Mouse (Mus musculus): ENCODE data around the gene Ptprr. TPM values are rescaled to one million over a fixed set of nuclear protein-coding genes. Genes with fewer than 3 reads are reported as not detected.

Gene Ptprr
- polyA plus RNA-seq, 1 experiment, result 0.04 TPM

- Histone ChIP-seq H3K79me3 (ENCODE audit: low read depth) (no peaks in the 10 kb centered on the region), H3K27me3 (ENCODE audit: control insufficient read depth, insufficient read depth, insufficient read length) (no peaks in the 10 kb centered on the region), H3K79me2 (ENCODE audit: control insufficient read depth, insufficient read depth) (no peaks in the 10 kb centered on the region), H3ac (ENCODE audit: control insufficient read depth, insufficient read length, low read depth) (no peak overlapping the region), H3K36me3 (ENCODE audit: control insufficient read depth, insufficient read depth) (no peaks in the 10 kb centered on the region), H3K4me3 (ENCODE audit: insufficient read depth, poor library complexity, severe bottlenecking) (no peak overlapping the region)
- TF ChIP-seq MYOG (IDR thresholded peaks at IDR 0.05; ENCODE audit: control insufficient read depth, extremely low read depth, insufficient read length), result no peak
- no peak for TF ChIP-seq CEBPB (IDR thresholded peaks at IDR 0.05; ENCODE audit: low read depth)
- no peak for TF ChIP-seq MYOD1 (IDR thresholded peaks at IDR 0.05; ENCODE audit: control insufficient read depth, insufficient read length, low read depth)
- TF ChIP-seq CTCF (IDR thresholded peaks at IDR 0.05; ENCODE audit: control insufficient read depth, insufficient read depth, insufficient read length), result no peak
- no peak for TF ChIP-seq USF1 (IDR thresholded peaks at IDR 0.05; ENCODE audit: low read depth)
- TF ChIP-seq FOSL1 (IDR thresholded peaks at IDR 0.05; ENCODE audit: insufficient read depth, low read length, poor library complexity, severe bottlenecking), result no peak
- TF ChIP-seq MAX (IDR thresholded peaks at IDR 0.05), result no peak
Measured at GRCm38 (mm10) chr10:116300824-116301223, 282.8 kb downstream of the Ptprr start.

- no peak overlapping the region for H3ac ChIP-seq (ENCODE audit: control insufficient read depth, insufficient read length, low read depth)
- H3K79me3 ChIP-seq (ENCODE audit: low read depth), result no peaks in the 10 kb centered on the region
- TF ChIP-seq CTCF (IDR thresholded peaks at IDR 0.05; ENCODE audit: control insufficient read depth, insufficient read depth, insufficient read length) (no peak), FOSL1 (IDR thresholded peaks at IDR 0.05; ENCODE audit: insufficient read depth, low read length, poor library complexity, severe bottlenecking) (no peak), CEBPB (IDR thresholded peaks at IDR 0.05; ENCODE audit: low read depth) (no peak), MAX (IDR thresholded peaks at IDR 0.05) (no peak), MYOG (IDR thresholded peaks at IDR 0.05; ENCODE audit: control insufficient read depth, extremely low read depth, insufficient read length) (no peak), MYOD1 (IDR thresholded peaks at IDR 0.05; ENCODE audit: control insufficient read depth, insufficient read length, low read depth) (no peak), USF1 (IDR thresholded peaks at IDR 0.05; ENCODE audit: low read depth) (no peak)
- no peak overlapping the region for H3K4me3 ChIP-seq (ENCODE audit: insufficient read depth, poor library complexity, severe bottlenecking)
- no peaks in the 10 kb centered on the region for H3K79me2 ChIP-seq (ENCODE audit: control insufficient read depth, insufficient read depth)
- H3K27me3 ChIP-seq (ENCODE audit: control insufficient read depth, insufficient read depth, insufficient read length), result no peaks in the 10 kb centered on the region
- H3K36me3 ChIP-seq (ENCODE audit: control insufficient read depth, insufficient read depth), result no peaks in the 10 kb centered on the region
Measured at GRCm38 (mm10) chr10:116301258-116301657, 283.2 kb downstream of the Ptprr start.

GRCm38 (mm10) chr10:116304355-116304754, 286.3 kb downstream of the Ptprr start:
- H3K4me3 ChIP-seq (ENCODE audit: insufficient read depth, poor library complexity, severe bottlenecking), result no peak overlapping the region
- H3K27me3 ChIP-seq (ENCODE audit: control insufficient read depth, insufficient read depth, insufficient read length), result no peaks in the 10 kb centered on the region
- H3K79me3 ChIP-seq (ENCODE audit: low read depth), result no peaks in the 10 kb centered on the region
- no peak overlapping the region for H3ac ChIP-seq (ENCODE audit: control insufficient read depth, insufficient read length, low read depth)
- peak; percentile 61 for TF ChIP-seq CEBPB (IDR thresholded peaks at IDR 0.05; ENCODE audit: low read depth)
- no peak for TF ChIP-seq MYOD1 (IDR thresholded peaks at IDR 0.05; ENCODE audit: control insufficient read depth, insufficient read length, low read depth)
- TF ChIP-seq FOSL1 (IDR thresholded peaks at IDR 0.05; ENCODE audit: insufficient read depth, low read length, poor library complexity, severe bottlenecking), result peak; percentile 82
- H3K79me2 ChIP-seq (ENCODE audit: control insufficient read depth, insufficient read depth), result no peaks in the 10 kb centered on the region
- no peaks in the 10 kb centered on the region for H3K36me3 ChIP-seq (ENCODE audit: control insufficient read depth, insufficient read depth)

- TF ChIP-seq CTCF (IDR thresholded peaks at IDR 0.05; ENCODE audit: control insufficient read depth, insufficient read depth, insufficient read length) (no peak), MAX (IDR thresholded peaks at IDR 0.05) (no peak), MYOG (IDR thresholded peaks at IDR 0.05; ENCODE audit: control insufficient read depth, extremely low read depth, insufficient read length) (no peak)
- H3K27me3 ChIP-seq (ENCODE audit: control insufficient read depth, insufficient read depth, insufficient read length), result no peaks in the 10 kb centered on the region
- no peak overlapping the region for H3ac ChIP-seq (ENCODE audit: control insufficient read depth, insufficient read length, low read depth)
- H3K4me3 ChIP-seq (ENCODE audit: insufficient read depth, poor library complexity, severe bottlenecking), result no peak overlapping the region
- H3K36me3 ChIP-seq (ENCODE audit: control insufficient read depth, insufficient read depth), result no peaks in the 10 kb centered on the region
- H3K79me3 ChIP-seq (ENCODE audit: low read depth), result no peaks in the 10 kb centered on the region
- no peaks in the 10 kb centered on the region for H3K79me2 ChIP-seq (ENCODE audit: control insufficient read depth, insufficient read depth)
Measured at GRCm38 (mm10) chr10:116309460-116309859, 291.4 kb downstream of the Ptprr start.

- H3K79me3 ChIP-seq (ENCODE audit: low read depth), result no peaks in the 10 kb centered on the region
- no peak for TF ChIP-seq CTCF (IDR thresholded peaks at IDR 0.05; ENCODE audit: control insufficient read depth, insufficient read depth, insufficient read length)
- no peak for TF ChIP-seq USF1 (IDR thresholded peaks at IDR 0.05; ENCODE audit: low read depth)
- no peak for TF ChIP-seq MAX (IDR thresholded peaks at IDR 0.05)
- TF ChIP-seq MYOG (IDR thresholded peaks at IDR 0.05; ENCODE audit: control insufficient read depth, extremely low read depth, insufficient read length), result no peak
- no peak for TF ChIP-seq MYOD1 (IDR thresholded peaks at IDR 0.05; ENCODE audit: control insufficient read depth, insufficient read length, low read depth)
- TF ChIP-seq FOSL1 (IDR thresholded peaks at IDR 0.05; ENCODE audit: insufficient read depth, low read length, poor library complexity, severe bottlenecking), result no peak
- no peak for TF ChIP-seq CEBPB (IDR thresholded peaks at IDR 0.05; ENCODE audit: low read depth)
- H3ac ChIP-seq (ENCODE audit: control insufficient read depth, insufficient read length, low read depth), result no peak overlapping the region
- no peaks in the 10 kb centered on the region for H3K36me3 ChIP-seq (ENCODE audit: control insufficient read depth, insufficient read depth)
- H3K27me3 ChIP-seq (ENCODE audit: control insufficient read depth, insufficient read depth, insufficient read length), result no peaks in the 10 kb centered on the region
- no peaks in the 10 kb centered on the region for H3K79me2 ChIP-seq (ENCODE audit: control insufficient read depth, insufficient read depth)
- no peak overlapping the region for H3K4me3 ChIP-seq (ENCODE audit: insufficient read depth, poor library complexity, severe bottlenecking)
Measured at GRCm38 (mm10) chr10:116310516-116311210, 292.6 kb downstream of the Ptprr start.

GRCm38 (mm10) chr10:116319246-116319645, 301.2 kb downstream of the Ptprr start:
- no peaks in the 10 kb centered on the region for H3K27me3 ChIP-seq (ENCODE audit: control insufficient read depth, insufficient read depth, insufficient read length)
- H3K79me2 ChIP-seq (ENCODE audit: control insufficient read depth, insufficient read depth), result no peaks in the 10 kb centered on the region
- no peak for TF ChIP-seq MYOD1 (IDR thresholded peaks at IDR 0.05; ENCODE audit: control insufficient read depth, insufficient read length, low read depth)
- no peak for TF ChIP-seq USF1 (IDR thresholded peaks at IDR 0.05; ENCODE audit: low read depth)
- TF ChIP-seq CEBPB (IDR thresholded peaks at IDR 0.05; ENCODE audit: low read depth), result peak; percentile 90
- no peak for TF ChIP-seq FOSL1 (IDR thresholded peaks at IDR 0.05; ENCODE audit: insufficient read depth, low read length, poor library complexity, severe bottlenecking)
- TF ChIP-seq MAX (IDR thresholded peaks at IDR 0.05), result no peak
- TF ChIP-seq MYOG (IDR thresholded peaks at IDR 0.05; ENCODE audit: control insufficient read depth, extremely low read depth, insufficient read length), result no peak
- TF ChIP-seq CTCF (IDR thresholded peaks at IDR 0.05; ENCODE audit: control insufficient read depth, insufficient read depth, insufficient read length), result peak; percentile 50
- no peak overlapping the region for H3K4me3 ChIP-seq (ENCODE audit: insufficient read depth, poor library complexity, severe bottlenecking)
- H3K36me3 ChIP-seq (ENCODE audit: control insufficient read depth, insufficient read depth), result no peaks in the 10 kb centered on the region
- no peak overlapping the region for H3ac ChIP-seq (ENCODE audit: control insufficient read depth, insufficient read length, low read depth)
- H3K79me3 ChIP-seq (ENCODE audit: low read depth), result no peaks in the 10 kb centered on the region
